Mouse (Mus musculus): ENCODE results near the gene Kcnh7. TPM values are rescaled to one million over a fixed set of nuclear protein-coding genes. Genes with fewer than 3 reads are reported as not detected.
"Not testable (repeated sequence)": the region's sequence is repeated elsewhere in the genome, so short reads cannot be mapped to it uniquely, and the experiment has no call there.

The Kcnh7 gene
- polyA plus RNA-seq, 1 experiment: 0.01 TPM

GRCm38 (mm10) chr2:62717270-62717669 is 466.8 kb downstream of the Kcnh7 start:
- no peak for DNase-seq (ENCODE audit: low spot score)

GRCm38 (mm10) chr2:62715260-62715659 is 468.8 kb downstream of the Kcnh7 start:
- DNase-seq (ENCODE audit: low spot score): no peak

- DNase-seq (ENCODE audit: low spot score): not testable (repeated sequence)
These were observed 469.7 kb downstream of the Kcnh7 start for GRCm38 (mm10) chr2:62714362-62714761.

GRCm38 (mm10) chr2:62709633-62710032 is 474.5 kb downstream of the Kcnh7 start:
- no peak for DNase-seq (ENCODE audit: low spot score)

GRCm38 (mm10) chr2:62706313-62706712 is 477.8 kb downstream of the Kcnh7 start:
- DNase-seq (ENCODE audit: low spot score): no peak

- DNase-seq (ENCODE audit: low spot score): no peak
These were observed 498.2 kb downstream of the Kcnh7 start for GRCm38 (mm10) chr2:62685934-62686333.

GRCm38 (mm10) chr2:62684989-62685595 is 499.0 kb downstream of the Kcnh7 start:
- DNase-seq (ENCODE audit: low spot score): no peak

- DNase-seq (ENCODE audit: low spot score): no peak
These were observed 502.4 kb downstream of the Kcnh7 start for GRCm38 (mm10) chr2:62681667-62682066.

GRCm38 (mm10) chr2:62672788-62673187 is 511.3 kb downstream of the Kcnh7 start:
- DNase-seq (ENCODE audit: low spot score): no peak

- no peak for DNase-seq (ENCODE audit: low spot score)
These were observed 513.3 kb downstream of the Kcnh7 start for GRCm38 (mm10) chr2:62670767-62671166.

- DNase-seq (ENCODE audit: low spot score): no peak
These were observed 513.8 kb downstream of the Kcnh7 start for GRCm38 (mm10) chr2:62670301-62670700.

GRCm38 (mm10) chr2:62669848-62670247 is 514.2 kb downstream of the Kcnh7 start:
- no peak for DNase-seq (ENCODE audit: low spot score)

GRCm38 (mm10) chr2:62665536-62665935 is 518.6 kb downstream of the Kcnh7 start:
- DNase-seq (ENCODE audit: low spot score): no peak

GRCm38 (mm10) chr2:62664839-62665238 is 519.2 kb downstream of the Kcnh7 start:
- DNase-seq (ENCODE audit: low spot score): no peak

- DNase-seq (ENCODE audit: low spot score): peak; percentile 54
These were observed 519.9 kb downstream of the Kcnh7 start, which contains the start of gene Gca for GRCm38 (mm10) chr2:62664135-62664670. Gca (plus strand) TSS chr2:62664285.

- no peak for DNase-seq (ENCODE audit: low spot score)
These were observed 521.5 kb downstream of the Kcnh7 start for GRCm38 (mm10) chr2:62662560-62662959.

GRCm38 (mm10) chr2:62660565-62660964 is 523.5 kb downstream of the Kcnh7 start:
- DNase-seq (ENCODE audit: low spot score): no peak

- DNase-seq (ENCODE audit: low spot score): no peak
These were observed 528.0 kb downstream of the Kcnh7 start for GRCm38 (mm10) chr2:62656072-62656471.

GRCm38 (mm10) chr2:62654519-62655338 is 529.4 kb downstream of the Kcnh7 start:
- DNase-seq (ENCODE audit: low spot score): no peak

GRCm38 (mm10) chr2:62652466-62652865 is 531.6 kb downstream of the Kcnh7 start:
- DNase-seq (ENCODE audit: low spot score): no peak

- no peak for DNase-seq (ENCODE audit: low spot score)
These were observed 532.2 kb downstream of the Kcnh7 start for GRCm38 (mm10) chr2:62651890-62652289.

GRCm38 (mm10) chr2:62646671-62647289 is 537.3 kb downstream of the Kcnh7 start:
- DNase-seq (ENCODE audit: low spot score): no peak

All from urinary bladder, adult 2 months (tissue).